Mouse (Mus musculus) ES-Bruce4 (cell line): Measurements from ENCODE around the gene Ermp1. TPM values are rescaled to one million over a fixed set of nuclear protein-coding genes. Genes with fewer than 3 reads are reported as not detected.

Source experiments
- H3K27ac ChIP-seq: 2 replicates; pipeline ENCODE4 v1.5.1; 2012; ENCODE audit warnings: low read length, inconsistent platforms; ENCODE audit not compliant: insufficient read depth
- H3K27me3 ChIP-seq: 2 replicates; pipeline ENCODE4 v1.6.1; 2012; ENCODE audit warnings: mild to moderate bottlenecking, low read length, inconsistent platforms; ENCODE audit not compliant: control insufficient read depth, poor library complexity, insufficient read depth, severe bottlenecking
- H3K36me3 ChIP-seq: 2 replicates; pipeline ENCODE4 v1.6.1; 2012; ENCODE audit warnings: inconsistent platforms, mild to moderate bottlenecking, low read length, moderate library complexity; ENCODE audit not compliant: control insufficient read depth, poor library complexity, insufficient read depth, severe bottlenecking
- H3K4me1 ChIP-seq: one replicate; pipeline ENCODE4 v1.8.1; 2011; ENCODE audit warnings: low read length; ENCODE audit not compliant: control insufficient read depth, insufficient read depth
- H3K4me3 ChIP-seq: 2 replicates; pipeline ENCODE4 v1.5.1; 2011; ENCODE audit warnings: low read depth, mild to moderate bottlenecking, low read length
- H3K9ac ChIP-seq: 2 replicates; pipeline ENCODE4 v1.6.1; 2012; ENCODE audit warnings: low read depth, mild to moderate bottlenecking, inconsistent platforms; ENCODE audit not compliant: poor library complexity, severe bottlenecking
- H3K9me3 ChIP-seq: replicated peaks from 2 replicates; pipeline ENCODE4 v1.6.1; 2012; ENCODE audit warnings: mild to moderate bottlenecking, low read length, inconsistent platforms; ENCODE audit not compliant: control insufficient read depth, poor library complexity, insufficient read depth, severe bottlenecking
- CTCF ChIP-seq: IDR thresholded peaks from one replicate; pipeline ENCODE4 v1.8.1; 2011; ENCODE audit warnings: low read depth, low read length
- EP300 ChIP-seq: IDR thresholded peaks from 2 replicates; pipeline ENCODE4 v1.6.1; 2011; ENCODE audit warnings: low read depth, low read length; ENCODE audit not compliant: insufficient read depth
- POLR2A ChIP-seq: IDR thresholded peaks from one replicate; pipeline ENCODE4 v1.8.1; 2011; ENCODE audit warnings: low read length; ENCODE audit not compliant: insufficient read depth
- polyA plus RNA-seq: library from polyadenylated mRNA; stranded (reverse); fragments of >200 nt; gene quantifications from 2 replicates; pipeline ENCODE4 v1.2.4, GENCODE M21; 2011; ENCODE audit warnings: low read depth; ENCODE audit not compliant: missing spikeins, insufficient read depth, insufficient read length

Gene Ermp1
- polyA plus RNA-seq, 1 experiment = 67.9 TPM

- peaks cover 12% of the 10 kb centered on the region for H3K36me3 ChIP-seq
- no peak overlapping the region for H3K4me3 ChIP-seq
- H3K27me3 ChIP-seq = no peaks in the 10 kb centered on the region
- H3K9ac ChIP-seq = 0 out of 2 replicates have a peak overlapping the region, but pooled peaks have one; percentile 76
- H3K9me3 ChIP-seq = 0 out of 2 replicates have a peak, but pooled peaks cover 3% of the 10 kb centered on the region
- H3K27ac ChIP-seq = no peak overlapping the region
- no peaks in the 10 kb centered on the region for H3K4me1 ChIP-seq
- TF ChIP-seq CTCF = no peak
- no peak for TF ChIP-seq POLR2A
- no peak for TF ChIP-seq EP300
These were observed 317 bp upstream of the Ermp1 start for GRCm38 (mm10) chr19:29648550-29648914.

GRCm38 (mm10) chr19:29644747-29645146 lies 3.5 kb downstream of the Ermp1 start:
- TF ChIP-seq POLR2A (no peak), EP300 (no peak), CTCF (peak; percentile 59)
- Histone ChIP-seq H3K27me3 (no peaks in the 10 kb centered on the region), H3K4me1 (peaks cover 2% of the 10 kb centered on the region), H3K9ac (no peak overlapping the region), H3K9me3 (0 out of 2 replicates have a peak, but pooled peaks cover 3% of the 10 kb centered on the region), H3K4me3 (no peak overlapping the region), H3K27ac (no peak overlapping the region), H3K36me3 (peaks cover 12% of the 10 kb centered on the region)

DNA sequence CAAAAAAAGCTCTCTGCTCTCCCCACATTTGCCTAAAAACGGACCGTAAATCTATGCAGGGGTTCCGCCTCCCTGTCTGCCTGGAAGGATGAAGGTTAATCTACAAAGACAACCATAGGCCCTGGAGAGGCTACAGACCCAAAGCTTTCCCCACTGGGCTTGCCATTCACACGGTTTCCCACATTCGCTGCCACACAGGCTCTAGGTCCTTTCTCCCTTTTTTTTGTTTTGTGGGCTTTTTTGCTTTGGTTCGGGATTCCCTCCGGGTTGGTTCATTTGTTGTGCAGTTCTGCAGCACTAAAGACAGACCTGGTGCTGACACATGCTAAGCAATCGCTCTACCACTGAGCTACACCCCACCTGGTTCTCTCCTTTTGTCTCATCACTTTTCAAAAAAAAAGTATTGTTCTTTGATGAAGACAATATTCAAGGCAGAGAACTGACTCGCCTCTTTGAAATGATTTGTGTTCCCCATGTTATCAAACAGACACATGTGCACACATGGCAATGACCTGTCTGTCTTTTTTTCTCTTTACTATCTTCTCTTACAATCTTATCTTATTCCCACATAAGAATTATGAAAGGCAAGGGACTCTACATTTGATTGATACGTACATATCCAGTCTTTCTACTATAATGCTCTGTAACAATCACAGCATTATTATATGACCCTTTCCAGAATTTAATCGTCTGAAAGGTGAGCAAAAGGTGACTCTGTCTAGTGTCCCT lies 4.9 kb downstream of the Ermp1 start:
- no peaks in the 10 kb centered on the region for H3K27me3 ChIP-seq
- peaks cover 12% of the 10 kb centered on the region for H3K36me3 ChIP-seq
- H3K9me3 ChIP-seq = 0 out of 2 replicates have a peak, but pooled peaks cover 3% of the 10 kb centered on the region
- no peak overlapping the region for H3K27ac ChIP-seq
- H3K4me3 ChIP-seq = no peak overlapping the region
- TF ChIP-seq CTCF (no peak), POLR2A (no peak), EP300 (no peak)
- peaks cover 2% of the 10 kb centered on the region for H3K4me1 ChIP-seq
- no peak overlapping the region for H3K9ac ChIP-seq

- H3K27me3 ChIP-seq = no peaks in the 10 kb centered on the region
- H3K4me1 ChIP-seq = peaks cover 2% of the 10 kb centered on the region
- no peak overlapping the region for H3K9ac ChIP-seq
- TF ChIP-seq CTCF (no peak), EP300 (0 out of 2 replicates have a peak, but pooled peaks have one; percentile 7)
- H3K27ac ChIP-seq = no peak overlapping the region
- peaks cover 17% of the 10 kb centered on the region for H3K36me3 ChIP-seq
- 0 out of 2 replicates have a peak, but pooled peaks cover 3% of the 10 kb centered on the region for H3K9me3 ChIP-seq
- no peak overlapping the region for H3K4me3 ChIP-seq
These were observed 6.0 kb downstream of the Ermp1 start for GRCm38 (mm10) chr19:29642211-29642610.

DNA sequence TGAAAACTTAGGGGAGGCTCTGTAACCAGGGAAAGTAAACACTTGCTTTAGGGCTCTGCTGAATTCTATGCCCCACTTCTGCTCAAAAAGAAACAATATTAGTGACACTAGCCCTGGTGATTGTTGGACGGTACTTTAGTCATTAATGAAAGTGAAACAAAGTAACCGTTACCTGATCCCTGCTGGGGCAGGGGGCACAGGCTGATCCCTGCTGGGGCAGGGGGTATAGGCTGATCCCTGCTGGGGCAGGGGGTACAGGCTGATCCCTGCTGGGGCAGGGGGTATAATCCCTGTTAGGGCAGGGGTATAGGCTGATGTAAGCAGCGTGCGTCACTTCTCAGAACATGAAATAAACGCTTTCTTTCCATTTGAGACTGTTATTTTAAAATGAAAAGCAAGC lies 6.7 kb downstream of the Ermp1 start:
- H3K27me3 ChIP-seq = no peaks in the 10 kb centered on the region
- peaks cover 2% of the 10 kb centered on the region for H3K4me1 ChIP-seq
- 0 out of 2 replicates have a peak, but pooled peaks cover 3% of the 10 kb centered on the region for H3K9me3 ChIP-seq
- TF ChIP-seq EP300 = no peak
- no peak for TF ChIP-seq POLR2A
- no peak for TF ChIP-seq CTCF
- H3K4me3 ChIP-seq = no peak overlapping the region
- no peak overlapping the region for H3K9ac ChIP-seq
- H3K36me3 ChIP-seq = peaks cover 23% of the 10 kb centered on the region
- no peak overlapping the region for H3K27ac ChIP-seq

DNA sequence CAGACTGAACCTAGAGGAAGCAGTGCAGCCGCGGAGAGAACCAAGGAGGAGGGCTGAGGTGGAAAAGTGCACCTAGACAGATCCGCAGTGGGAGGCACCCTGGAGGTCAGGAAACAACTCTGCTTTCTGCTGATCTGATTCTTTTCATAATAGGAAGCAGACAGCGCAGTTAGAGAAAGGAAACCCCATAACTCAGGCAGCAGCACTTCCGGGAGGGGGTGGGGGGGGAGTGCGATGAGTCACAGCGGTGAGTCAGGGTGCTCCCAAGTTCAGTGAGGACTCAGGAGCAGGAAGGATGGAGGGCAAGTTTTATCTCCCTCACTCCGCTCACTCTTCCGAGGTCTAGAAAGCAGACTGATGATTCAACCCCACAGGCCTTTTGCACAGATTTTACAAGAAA lies 7.2 kb downstream of the Ermp1 start:
- Histone ChIP-seq H3K9me3 (0 out of 2 replicates have a peak, but pooled peaks cover 3% of the 10 kb centered on the region), H3K36me3 (peaks cover 22% of the 10 kb centered on the region), H3K27me3 (no peaks in the 10 kb centered on the region), H3K4me1 (peaks cover 2% of the 10 kb centered on the region), H3K9ac (no peak overlapping the region), H3K27ac (no peak overlapping the region), H3K4me3 (no peak overlapping the region)
- TF ChIP-seq CTCF = no peak
- no peak for TF ChIP-seq EP300
- no peak for TF ChIP-seq POLR2A
